ENCODE assay signal across 34 mouse cellular contexts in genomic region chrX:109147108-109147507, GRCm38 (mm10). TPM values are rescaled to one million over a fixed set of nuclear protein-coding genes. Genes with fewer than 3 reads are reported as not detected.
"Had no signal": no experiment of that assay in that cellular context is flagged by ENCODE, and none has a peak within 500 bp of the region (broad histone marks: within the 10 kb centered on the region; RNA-seq: fewer than 3 reads in every experiment).

No protein-coding gene starts in this region.

- DNase-seq: gastrocnemius, adult 2 months; gastrocnemius, postnatal 10 days; gastrocnemius, postnatal 25 days; heart, adult 11 months; heart, adult 2 months; heart, postnatal 14 days; heart, postnatal 36 days; kidney, adult 11 months; kidney, adult 2 months; kidney, adult 9 months; kidney, postnatal 14 days; kidney, postnatal 36 days; layer of hippocampus, adult 9-11 months; layer of hippocampus, postnatal 36 days; left cerebral cortex, postnatal 4 days had no signal

- H3K27ac ChIP-seq: gastrocnemius, adult 2 months; heart, adult 2 months; heart, embryonic 13.5 days; heart, embryonic 15.5 days; hindbrain, embryonic 13.5 days; hindbrain, embryonic 15.5 days; hindbrain, postnatal 0 days; kidney, embryonic 15.5 days; kidney, postnatal 0 days; limb, embryonic 13.5 days; limb, embryonic 15.5 days had no signal

- H3K4me3 ChIP-seq: gastrocnemius, adult 2 months; heart, adult 2 months; heart, embryonic 13.5 days; heart, embryonic 15.5 days; hindbrain, embryonic 13.5 days; hindbrain, embryonic 15.5 days; kidney, embryonic 15.5 days; limb, embryonic 13.5 days; limb, embryonic 15.5 days had no signal

- ATAC-seq: hindbrain, postnatal 0 days; intestine, embryonic 16.5 days had no signal

- H3K36me3 ChIP-seq: heart, embryonic 13.5 days; heart, embryonic 15.5 days; hindbrain, embryonic 13.5 days; hindbrain, embryonic 15.5 days; kidney, embryonic 15.5 days; limb, embryonic 13.5 days; limb, embryonic 15.5 days had no signal

RNA-seq across cellular contexts. Expression of gene Gm6377, which starts 49.4 kb away (rescaled TPM):
- total RNA-seq: gastrocnemius, adult 2 months; gastrocnemius, postnatal 25 days; hindbrain, postnatal 0 days; layer of hippocampus, adult 18-20 months; layer of hippocampus, adult 8-10 months; layer of hippocampus, postnatal 14 days; layer of hippocampus, postnatal 36 days; left cerebral cortex, adult 18-20 months; left cerebral cortex, adult 8-10 months; left cerebral cortex, postnatal 10 days; left cerebral cortex, postnatal 25 days; left cerebral cortex, postnatal 4 days had no signal
- polyA plus RNA-seq: hindbrain, embryonic 11.5 days; limb, embryonic 11.5 days; limb, embryonic 13.5 days had no signal
